In the genomic region with DNA sequence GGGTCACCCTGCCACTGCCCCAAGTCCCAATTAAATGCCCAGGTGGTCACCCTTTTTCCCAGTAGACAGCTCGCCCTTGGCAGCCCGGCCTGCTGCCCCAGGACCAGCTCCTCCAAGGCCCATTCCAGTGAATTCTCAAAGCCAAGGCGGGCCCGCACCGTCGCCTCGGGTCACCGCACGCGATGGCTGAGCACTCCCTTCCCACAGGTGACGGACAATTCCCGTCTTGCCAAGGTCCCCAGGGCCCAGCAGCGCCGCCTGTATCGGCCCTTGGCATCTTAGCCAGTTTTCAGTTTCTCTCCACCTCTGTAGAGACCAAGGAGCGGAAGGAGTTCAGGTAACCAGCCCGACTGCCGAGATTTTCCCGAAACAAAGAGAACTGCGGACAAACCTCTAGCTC, we compare ENCODE assay signal across 8 mouse cellular contexts. TPM values are rescaled to one million over a fixed set of nuclear protein-coding genes. Genes with fewer than 3 reads are reported as not detected.
DNase-seq lines count a peak whose midpoint lies in the region; ATAC-seq lines count a peak whose summit lies in the region.

No protein-coding gene starts in this region.

- DNase-seq in heart, adult 18-20 months: no peak
- no peak for DNase-seq in spleen, adult 12 weeks (ENCODE audit: low spot score)
- no peak for DNase-seq in thymus, postnatal 25 days
- no peak for DNase-seq in layer of hippocampus, postnatal 10 days (ENCODE audit: low spot score in 2 of 2)

- 5% methylated on average over 20 of the region's 20 CpGs for WGBS in heart, embryonic 11.5 days (ENCODE audit: insufficient replicate concordance)
- 6% methylated on average over 20 of the region's 20 CpGs for WGBS in hindbrain, embryonic 12.5 days
- 5% methylated on average over 20 of the region's 20 CpGs for WGBS in limb, embryonic 13.5 days
- WGBS in midbrain, embryonic 16.5 days: 5% methylated on average over 20 of the region's 20 CpGs

- no peak for ATAC-seq in heart, embryonic 11.5 days (replicated peaks; ENCODE audit: insufficient number of reproducible peaks, low FRiP score, low TSS enrichment)
- no peak for ATAC-seq in hindbrain, embryonic 12.5 days (ENCODE audit: low FRiP score)
- ATAC-seq in limb, embryonic 13.5 days (ENCODE audit: low FRiP score, low read depth): no peak
- no peak for ATAC-seq in midbrain, embryonic 16.5 days

- H3K9me3 ChIP-seq in heart, embryonic 11.5 days (replicated peaks; ENCODE audit: control insufficient read depth, low read length): no peaks in the 10 kb centered on the region
- H3K9me3 ChIP-seq in hindbrain, embryonic 12.5 days (replicated peaks): no peaks in the 10 kb centered on the region
- no peaks in the 10 kb centered on the region for H3K9me3 ChIP-seq in limb, embryonic 13.5 days
- H3K9me3 ChIP-seq in midbrain, embryonic 16.5 days (replicated peaks; ENCODE audit: control insufficient read depth, low read length, poor library complexity, severe bottlenecking): no peaks in the 10 kb centered on the region

- no peaks in the 10 kb centered on the region for H3K36me3 ChIP-seq in heart, embryonic 11.5 days (ENCODE audit: control insufficient read depth, insufficient read depth, low read length)
- H3K36me3 ChIP-seq in hindbrain, embryonic 12.5 days: no peaks in the 10 kb centered on the region
- no peaks in the 10 kb centered on the region for H3K36me3 ChIP-seq in limb, embryonic 13.5 days
- H3K36me3 ChIP-seq in midbrain, embryonic 16.5 days (ENCODE audit: control insufficient read depth, insufficient read depth, low read length): no peaks in the 10 kb centered on the region

- 0 out of 2 replicates have a peak, but pooled peaks cover 3% of the 10 kb centered on the region for H3K4me1 ChIP-seq in heart, embryonic 11.5 days (ENCODE audit: control insufficient read depth, insufficient read depth, low read length)
- H3K4me1 ChIP-seq in hindbrain, embryonic 12.5 days: peaks cover 8% of the 10 kb centered on the region
- H3K4me1 ChIP-seq in limb, embryonic 13.5 days: peaks cover 13% of the 10 kb centered on the region
- H3K4me1 ChIP-seq in midbrain, embryonic 16.5 days (ENCODE audit: control insufficient read depth, insufficient read depth, low read length): peaks cover 11% of the 10 kb centered on the region

- peak overlapping the region; percentile 39 for H3K4me3 ChIP-seq in heart, embryonic 11.5 days (ENCODE audit: low read depth, low read length)
- H3K4me3 ChIP-seq in hindbrain, embryonic 12.5 days: peak overlapping the region; percentile 33
- H3K4me3 ChIP-seq in limb, embryonic 13.5 days: peak overlapping the region; percentile 41
- H3K4me3 ChIP-seq in midbrain, embryonic 16.5 days (ENCODE audit: low read depth, low read length): peak overlapping the region; percentile 40

- no peak overlapping the region for H3K27ac ChIP-seq in heart, embryonic 11.5 days (ENCODE audit: low read depth, low read length)
- no peak overlapping the region for H3K27ac ChIP-seq in hindbrain, embryonic 12.5 days
- H3K27ac ChIP-seq in limb, embryonic 13.5 days: no peak overlapping the region
- no peak overlapping the region for H3K27ac ChIP-seq in midbrain, embryonic 16.5 days (ENCODE audit: low read length)

- peak overlapping the region; percentile 81 for H3K4me2 ChIP-seq in heart, embryonic 11.5 days
- H3K4me2 ChIP-seq in hindbrain, embryonic 12.5 days (replicated peaks): peak overlapping the region; percentile 61
- peak overlapping the region; percentile 68 for H3K4me2 ChIP-seq in limb, embryonic 13.5 days (replicated peaks)
- peak overlapping the region; percentile 73 for H3K4me2 ChIP-seq in midbrain, embryonic 16.5 days (ENCODE audit: low read length)

- H3K9ac ChIP-seq in heart, embryonic 11.5 days (ENCODE audit: low read depth, low read length): no peak overlapping the region
- no peak overlapping the region for H3K9ac ChIP-seq in hindbrain, embryonic 12.5 days
- H3K9ac ChIP-seq in limb, embryonic 13.5 days: 0 out of 2 replicates have a peak overlapping the region, but pooled peaks have one; percentile 50
- peak overlapping the region; percentile 55 for H3K9ac ChIP-seq in midbrain, embryonic 16.5 days (ENCODE audit: low read depth, low read length)

- H3K27me3 ChIP-seq in heart, embryonic 11.5 days (ENCODE audit: control insufficient read depth, insufficient read depth, low read length): peaks cover 40% of the 10 kb centered on the region
- peaks cover 50% of the 10 kb centered on the region for H3K27me3 ChIP-seq in hindbrain, embryonic 12.5 days
- H3K27me3 ChIP-seq in limb, embryonic 13.5 days: peaks cover 59% of the 10 kb centered on the region
- H3K27me3 ChIP-seq in midbrain, embryonic 16.5 days (ENCODE audit: control insufficient read depth, insufficient read depth, low read depth, low read length): peaks cover 42% of the 10 kb centered on the region

RNA-seq across cellular contexts. Expression of gene Tmprss2, which starts 0.7 kb away (rescaled TPM):
- 0.23 and 0.26 TPM in 2 replicates for polyA plus RNA-seq in heart, embryonic 11.5 days (2014; fragmentation: Nextera tagmentation; extraction: Ambion mirVana)
- total RNA-seq in heart, adult 18-20 months (2021): under 1 TPM in 1 of 2 experiments, not detected in 1; 0.95 TPM
- 0.38 and 0.41 TPM in 2 replicates for polyA plus RNA-seq in hindbrain, embryonic 12.5 days (2016; fragmentation: Nextera tagmentation; extraction: Ambion mirVana)
- polyA plus RNA-seq in limb, embryonic 13.5 days (2015; fragmentation: Nextera tagmentation; extraction: Ambion mirVana): 0.72 and 1.4 TPM in 2 replicates
- polyA plus RNA-seq in midbrain, embryonic 16.5 days (2015; fragmentation: Nextera tagmentation; extraction: Ambion mirVana): 0.08 and 0.16 TPM in 2 replicates
- total RNA-seq in layer of hippocampus, postnatal 10 days (2021): under 1 TPM in 1 of 2 experiments, not detected in 1; 0.27 TPM

Comparison
In these comparisons a context has a peak if more than half of its experiments do, and no peak if none do; other contexts are left out.
1. H3K9ac ChIP-seq: peak in limb, embryonic 13.5 days (single experiment) and midbrain, embryonic 16.5 days (single experiment); none in heart, embryonic 11.5 days (single experiment) and hindbrain, embryonic 12.5 days (single experiment).
2. Peak in every context shown above with its lines, with median percentiles within 50 percentile points of each other: H3K4me2 ChIP-seq and H3K4me3 ChIP-seq.